Mouse (Mus musculus) liver, adult 2 months (tissue): ENCODE measurements around the gene Pgap3. TPM values are rescaled to one million over a fixed set of nuclear protein-coding genes. Genes with fewer than 3 reads are reported as not detected.
A peak's percentile ranks its signal among the peaks of the same experiment; 100 is the strongest.

Source experiments
- DNase-seq: peaks from one replicate; pipeline ENCODE4 v3.0.0-alpha.2; 2011; ENCODE audit warnings: low read depth, low spot score; ENCODE audit errors: extremely low read depth
- H3K27ac ChIP-seq: fragments of 200-500 bp; replicated peaks from 2 replicates; pipeline ENCODE4 v1.5.1; 2012; ENCODE audit warnings: low read depth, mild to moderate bottlenecking, control low read depth, inconsistent platforms, low read length; ENCODE audit not compliant: insufficient read depth
- H3K27me3 ChIP-seq: fragments of 200-500 bp; 2 replicates; pipeline ENCODE4 v1.6.1; 2012; ENCODE audit warnings: mild to moderate bottlenecking, moderate library complexity, low read length, inconsistent platforms; ENCODE audit not compliant: control insufficient read depth, insufficient read depth
- H3K36me3 ChIP-seq: fragments of 200-500 bp; 2 replicates; pipeline ENCODE4 v1.6.1; 2012; ENCODE audit warnings: low read length, inconsistent platforms; ENCODE audit not compliant: control insufficient read depth, insufficient read depth
- H3K4me1 ChIP-seq: fragments of 200-500 bp; 2 replicates; pipeline ENCODE4 v1.6.1; 2011; ENCODE audit warnings: low read length; ENCODE audit not compliant: control insufficient read depth, insufficient read depth
- H3K4me3 ChIP-seq: fragments of 200-500 bp; 2 replicates; pipeline ENCODE4 v1.5.1; 2011; ENCODE audit warnings: low read depth, mild to moderate bottlenecking, control low read depth, low read length, moderate library complexity; ENCODE audit not compliant: insufficient read depth
- H3K79me2 ChIP-seq: fragments of 200-500 bp; 2 replicates; pipeline ENCODE4 v1.6.1; 2012; ENCODE audit warnings: inconsistent platforms, mild to moderate bottlenecking, low read length, moderate library complexity; ENCODE audit not compliant: control insufficient read depth, insufficient read depth
- H3K9ac ChIP-seq: fragments of 200-500 bp; 2 replicates; pipeline ENCODE4 v1.6.1; 2012; ENCODE audit warnings: low read depth, mild to moderate bottlenecking, control low read depth, inconsistent platforms, low read length
- CTCF ChIP-seq: fragments of 200-500 bp; IDR thresholded peaks from 2 replicates; pipeline ENCODE4 v1.5.1; 2011; ENCODE audit warnings: low read depth, low read length, control low read depth
- POLR2A ChIP-seq: fragments of 200-500 bp; IDR thresholded peaks from 2 replicates; pipeline ENCODE4 v1.6.1; 2011; ENCODE audit warnings: low read length, control low read depth; ENCODE audit not compliant: insufficient read depth; ENCODE audit errors: extremely low read depth
- WGBS: fragments of 180-500 bp; shearing (Covaris S2); methylation state at CpG from one replicate; pipeline ENCODE4 v1.1.7; 2018; 5-methylcytosine and 5-hydroxymethylcytosine counted together
- polyA plus RNA-seq: library from polyadenylated mRNA; depleted of rRNA; stranded (reverse); fragments of >200 nt; gene quantifications from 2 replicates; pipeline ENCODE4 v1.2.3, GENCODE M21; 2012
- total RNA-seq: library from RNA; depleted of rRNA; stranded (reverse); fragments of >200 nt; gene quantifications from 2 replicates; pipeline ENCODE4 v1.2.3, GENCODE M21; 2014

Pgap3 gene
- total and polyA plus RNA-seq, 2 experiments: 0.37 to 5.0 TPM

DNA sequence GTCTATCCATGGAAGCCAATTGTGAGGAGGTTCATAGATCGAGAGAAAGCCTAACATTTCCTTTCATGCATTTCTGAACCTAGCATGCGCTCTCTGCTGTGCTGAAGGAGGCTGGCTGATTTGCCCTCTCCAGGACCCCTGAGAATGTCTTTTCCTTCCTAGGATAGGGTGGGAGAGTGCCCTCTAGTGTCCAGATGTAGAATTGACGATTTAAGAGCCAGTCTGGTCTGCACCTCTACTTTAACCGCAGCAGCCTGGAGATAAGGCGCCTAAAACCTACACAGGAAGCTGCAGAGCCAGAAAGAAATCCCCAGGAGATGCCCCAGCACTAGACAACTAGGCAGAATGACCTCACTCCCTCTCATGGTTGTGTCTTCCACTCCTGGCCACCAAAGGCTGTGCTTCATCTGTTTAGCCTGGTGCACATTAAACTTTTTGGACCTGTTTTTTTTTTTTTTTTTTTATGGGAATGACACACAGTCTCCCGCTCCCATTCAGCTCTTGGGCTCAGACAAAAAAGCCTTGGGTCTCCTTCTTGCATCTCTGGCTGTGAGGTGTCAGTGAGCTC is 44.5 kb downstream of the Pgap3 start:
- WGBS: 18% methylated on average over 6 of the region's 6 CpGs
- H3K27me3 ChIP-seq: no peaks in the 10 kb centered on the region
- H3K36me3 ChIP-seq: no peaks in the 10 kb centered on the region
- peak; percentile 58 for TF ChIP-seq CTCF
- TF ChIP-seq POLR2A: no peak
- 0 out of 2 replicates have a peak overlapping the region, but pooled peaks have one; percentile 8 for H3K27ac ChIP-seq
- H3K9ac ChIP-seq: no peak overlapping the region
- DNase-seq: peak; percentile 52
- peaks cover 25% of the 10 kb centered on the region for H3K4me1 ChIP-seq
- no peak overlapping the region for H3K4me3 ChIP-seq
- H3K79me2 ChIP-seq: peaks cover 23% of the 10 kb centered on the region; the same call in 1 of the 2 replicates

DNA sequence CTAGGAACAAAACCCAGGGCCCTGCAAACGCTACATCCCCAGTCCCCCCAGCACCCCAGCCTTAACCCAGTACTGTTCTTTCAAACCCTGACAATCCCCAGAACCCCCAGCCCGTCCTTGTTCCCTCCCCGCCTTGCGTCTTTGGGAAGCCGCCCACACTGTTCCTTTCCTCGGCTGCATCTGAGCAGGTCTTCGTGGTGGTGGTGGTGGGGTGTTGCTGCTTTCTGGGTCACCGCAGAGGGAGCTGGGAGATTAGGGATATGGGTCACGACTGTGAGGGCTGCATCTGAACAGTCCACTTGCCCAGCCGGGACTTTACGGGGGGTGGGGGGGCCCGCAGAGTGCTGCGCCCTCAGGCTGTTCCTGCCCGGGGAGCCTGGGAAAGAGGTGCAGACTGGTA is 45.8 kb downstream of the Pgap3 start:
- no peak overlapping the region for H3K9ac ChIP-seq
- WGBS: 87% methylated on average over 14 of the region's 14 CpGs
- no peak overlapping the region for H3K4me3 ChIP-seq
- peaks cover 23% of the 10 kb centered on the region for H3K4me1 ChIP-seq
- H3K27me3 ChIP-seq: no peaks in the 10 kb centered on the region
- peaks cover 12% of the 10 kb centered on the region; the same call in 1 of the 2 replicates for H3K79me2 ChIP-seq
- no peak for DNase-seq
- H3K27ac ChIP-seq: no peak overlapping the region
- H3K36me3 ChIP-seq: no peaks in the 10 kb centered on the region
- no peak for TF ChIP-seq POLR2A
- no peak for TF ChIP-seq CTCF

DNA sequence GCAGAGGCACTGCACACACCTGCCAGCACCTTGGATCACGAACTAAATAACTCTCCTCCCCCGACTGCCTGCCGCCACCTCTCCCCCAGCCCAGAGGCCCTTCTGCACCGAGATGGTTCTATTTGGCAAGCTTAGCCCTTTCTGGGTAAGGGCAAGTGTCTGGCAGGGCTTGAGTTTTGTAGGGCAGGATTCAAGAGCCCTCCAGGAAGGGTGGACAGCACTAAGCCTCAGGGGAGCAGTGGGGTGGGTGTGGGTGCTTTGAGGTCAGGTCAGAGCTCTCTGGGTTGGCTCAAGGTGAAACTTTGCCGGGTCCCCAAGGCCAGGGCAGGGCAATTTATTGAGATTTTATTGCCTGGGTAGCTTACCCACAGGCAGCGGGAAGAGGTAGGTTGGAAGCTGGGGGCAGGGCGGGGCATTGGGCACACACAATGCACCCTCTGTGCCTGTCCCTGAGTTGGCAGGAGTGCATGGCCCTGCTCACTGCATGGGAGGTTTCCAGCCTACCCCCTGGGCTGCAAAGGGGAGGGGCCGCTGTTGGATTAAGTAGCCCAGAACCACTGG is 46.6 kb downstream of the Pgap3 start:
- Histone ChIP-seq H3K27ac (no peak overlapping the region), H3K27me3 (peaks cover 4% of the 10 kb centered on the region)
- no peak for DNase-seq

DNA sequence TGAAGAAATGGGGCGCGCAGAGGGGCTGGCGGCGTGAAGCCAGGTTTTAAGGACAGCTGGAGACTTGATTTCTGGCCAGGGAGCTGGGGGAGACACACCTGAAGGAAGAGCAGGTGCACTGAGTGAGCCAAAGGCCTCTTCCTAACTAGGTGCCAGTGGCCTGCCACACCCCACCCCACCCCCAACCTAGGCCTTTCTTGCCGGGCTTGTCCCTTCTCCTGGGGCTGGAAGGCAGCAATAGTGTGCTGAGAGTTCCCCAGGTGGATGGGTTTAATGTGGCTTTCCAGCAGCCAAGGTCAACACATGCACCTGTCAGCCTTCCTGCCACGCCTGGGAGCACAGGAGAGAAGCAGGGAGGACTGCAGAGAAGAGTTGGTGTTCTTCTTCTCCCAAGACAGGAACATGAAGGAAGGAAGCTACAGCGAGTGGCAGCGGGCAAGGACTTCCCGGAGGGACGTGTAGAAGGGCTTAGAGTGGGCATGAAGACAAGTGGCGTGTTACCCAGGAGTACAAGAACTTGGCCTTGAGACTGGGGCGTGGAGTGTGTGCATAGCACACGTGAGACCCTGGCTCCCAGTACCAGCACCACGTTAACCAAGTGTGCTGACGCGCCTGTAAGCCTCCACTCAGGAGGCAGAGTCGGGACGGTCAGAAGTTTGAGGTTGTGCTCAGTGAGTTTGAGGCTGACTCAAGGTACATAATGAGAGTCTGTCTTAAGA is 47.9 kb downstream of the Pgap3 start:
- H3K27ac ChIP-seq: no peak overlapping the region

More for the DNA sequence above, 46.6 kb downstream of the Pgap3 start:
- TF ChIP-seq POLR2A (no peak), CTCF (no peak)
- Histone ChIP-seq H3K79me2 (peaks cover 5% of the 10 kb centered on the region; the same call in 1 of the 2 replicates), H3K4me3 (no peak overlapping the region), H3K9ac (no peak overlapping the region), H3K36me3 (no peaks in the 10 kb centered on the region), H3K4me1 (peaks cover 18% of the 10 kb centered on the region)
- 59% methylated on average over 8 of the region's 8 CpGs for WGBS

DNA sequence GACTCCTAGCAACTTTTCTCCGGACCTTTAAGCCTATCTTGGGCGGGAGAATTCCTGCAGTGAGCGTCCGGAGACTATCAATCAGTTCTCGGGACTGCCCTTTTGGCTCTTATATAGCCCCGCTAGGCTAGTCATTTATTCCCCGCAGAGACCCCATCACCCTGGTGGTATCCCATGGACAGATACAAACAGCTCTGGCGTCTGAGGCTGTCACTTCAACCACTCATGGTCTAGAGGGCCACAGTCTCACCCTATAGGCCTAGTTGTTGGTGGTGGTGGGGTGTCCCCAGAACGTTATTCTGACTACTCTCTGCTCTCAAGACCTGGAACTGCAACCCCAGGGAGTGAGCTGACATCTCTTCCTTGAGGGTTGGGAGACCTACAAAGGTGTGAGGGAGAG is 51.0 kb downstream of the Pgap3 start:
- no peak overlapping the region for H3K27ac ChIP-seq
- no peaks in the 10 kb centered on the region for H3K36me3 ChIP-seq
- WGBS: 45% methylated on average over 9 of the region's 9 CpGs
- H3K4me1 ChIP-seq: no peaks in the 10 kb centered on the region; the same call in 1 of the 2 replicates
- H3K27me3 ChIP-seq: peaks cover 23% of the 10 kb centered on the region
- H3K4me3 ChIP-seq: no peak overlapping the region
- H3K79me2 ChIP-seq: no peaks in the 10 kb centered on the region
- no peak for TF ChIP-seq CTCF
- no peak for TF ChIP-seq POLR2A
- no peak overlapping the region for H3K9ac ChIP-seq
- DNase-seq: no peak

More for the DNA sequence above, 47.9 kb downstream of the Pgap3 start:
- H3K79me2 ChIP-seq: no peaks in the 10 kb centered on the region
- H3K27me3 ChIP-seq: peaks cover 16% of the 10 kb centered on the region
- no peaks in the 10 kb centered on the region for H3K36me3 ChIP-seq
- TF ChIP-seq POLR2A (no peak), CTCF (no peak)
- WGBS: 77% methylated on average over 18 of the region's 18 CpGs
- H3K4me1 ChIP-seq: peaks cover 14% of the 10 kb centered on the region
- no peak for DNase-seq
- no peak overlapping the region for H3K9ac ChIP-seq
- no peak overlapping the region for H3K4me3 ChIP-seq
